Mouse (Mus musculus) A20 (cell line): ENCODE results near the gene Ccdc107.

Experiments used
- DNase-seq: peaks from one replicate; pipeline ENCODE4 v3.0.0-alpha.2; 2011; ENCODE audit warnings: low read depth, low spot score

The Ccdc107 gene

GRCm38 (mm10) chr4:43512653-43513052 is 20.0 kb downstream of the Ccdc107 start:
- no peak for DNase-seq

GRCm38 (mm10) chr4:43513300-43513699 is 20.6 kb downstream of the Ccdc107 start:
- no peak for DNase-seq

DNA sequence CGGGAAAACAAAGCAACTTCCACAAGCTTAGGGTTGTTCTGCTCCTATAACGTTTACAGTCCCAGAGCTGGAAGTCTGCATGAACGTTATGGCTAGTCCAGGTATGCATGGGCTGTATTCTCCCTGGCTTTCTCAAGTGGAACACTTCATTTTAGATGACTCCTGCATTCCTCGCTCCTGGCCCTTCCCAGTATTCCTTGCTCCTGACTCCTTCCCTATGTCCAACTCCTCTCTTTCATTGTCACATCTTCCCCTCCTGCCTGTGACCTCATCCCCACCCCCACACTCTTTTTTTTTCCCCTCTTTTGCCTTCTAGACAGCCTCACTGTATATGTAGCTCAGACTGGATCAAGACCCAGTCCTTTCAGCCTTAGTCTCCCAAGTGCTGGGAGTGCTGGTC is 21.1 kb downstream of the Ccdc107 start:
- no peak for DNase-seq

DNA sequence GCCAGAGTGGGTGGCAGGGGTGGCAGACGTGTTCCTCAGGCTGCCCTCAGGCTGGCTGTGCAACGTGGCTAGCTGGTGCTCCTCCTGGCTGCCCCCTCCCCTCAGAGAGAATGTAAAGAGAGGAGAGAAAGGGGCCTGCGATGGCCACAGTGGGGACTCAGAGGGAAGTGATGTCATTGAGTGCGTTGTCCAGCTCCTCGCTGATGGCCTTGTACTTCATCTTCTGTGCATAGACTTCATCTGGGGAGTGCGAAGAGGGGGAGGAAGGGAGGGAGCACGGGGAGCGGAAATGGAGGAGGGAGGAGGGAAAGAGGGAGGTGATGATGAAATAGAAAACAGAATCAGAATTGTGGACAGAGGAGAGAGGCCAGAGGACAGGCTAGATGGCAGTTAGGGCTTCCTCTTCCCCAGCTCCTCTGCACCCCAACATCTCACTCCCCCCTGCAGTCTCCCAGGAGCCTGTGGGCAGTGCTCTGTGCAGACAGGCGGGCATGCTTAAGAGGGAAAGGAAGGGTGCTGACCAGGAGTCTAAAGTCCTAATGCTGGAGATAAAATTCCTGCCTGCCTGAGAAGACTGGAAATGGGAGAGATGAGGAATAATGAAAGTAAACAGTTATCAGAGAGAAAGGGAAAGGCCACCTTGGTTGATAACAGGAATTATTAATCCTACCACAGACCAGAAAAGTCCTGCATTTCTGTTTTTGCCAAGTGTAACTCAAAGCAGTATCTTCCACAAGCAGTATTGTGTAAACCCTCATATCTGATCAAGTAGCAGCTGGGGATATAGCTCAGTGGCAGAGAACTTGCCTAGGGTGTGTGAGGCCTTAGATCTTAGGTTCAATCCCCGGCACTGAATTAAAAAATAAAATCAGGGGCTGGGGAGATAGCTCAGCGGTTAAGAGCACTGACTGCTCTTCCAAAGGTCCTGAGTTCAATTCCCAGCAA is 23.3 kb downstream of the Ccdc107 start:
- no peak for DNase-seq

DNA sequence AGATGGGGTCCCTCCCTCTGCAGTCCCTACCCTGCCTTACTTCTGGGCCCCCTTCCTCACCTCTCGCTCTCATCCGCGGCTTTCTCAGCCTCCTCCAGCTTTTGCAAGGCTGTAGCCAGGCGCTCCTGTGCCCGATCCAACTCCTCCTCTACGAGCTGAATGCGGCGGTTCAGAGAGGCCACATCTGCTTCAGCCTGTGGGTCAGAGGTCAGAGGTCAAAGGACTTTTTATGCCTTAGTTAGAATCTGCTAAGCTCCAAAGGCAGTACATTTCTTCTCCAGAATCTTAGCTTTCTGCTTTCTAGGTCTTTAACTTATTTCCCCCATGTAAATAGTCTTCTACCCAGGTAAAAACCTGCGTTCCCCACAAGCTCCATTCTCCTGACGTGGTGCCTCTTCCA is 26.9 kb downstream of the Ccdc107 start:
- DNase-seq, result no peak

GRCm38 (mm10) chr4:43519956-43520355 is 27.3 kb downstream of the Ccdc107 start:
- peak; percentile 76 for DNase-seq

DNA sequence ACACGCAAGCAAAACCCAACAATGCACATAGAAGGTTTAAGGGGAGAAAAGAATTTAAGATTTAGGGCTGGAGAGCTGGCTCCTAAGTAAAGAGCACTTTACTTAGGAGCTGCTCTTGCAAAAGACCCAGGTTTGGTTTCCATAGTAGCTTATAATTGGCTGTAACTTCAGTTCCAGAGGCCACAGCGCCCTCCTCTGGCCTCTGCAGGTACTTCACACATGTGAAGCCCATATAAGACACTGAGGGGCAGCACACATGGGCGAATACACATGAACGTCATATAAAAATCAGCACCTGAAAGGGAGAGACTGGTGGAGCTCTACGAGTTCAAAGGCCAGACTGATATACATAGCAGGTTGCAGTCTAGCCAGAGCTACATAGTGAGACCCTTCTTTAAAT is 35.2 kb downstream of the Ccdc107 start:
- peak; percentile 59 for DNase-seq

- DNase-seq, result peak; percentile 37
These were observed 35.8 kb downstream of the Ccdc107 start for GRCm38 (mm10) chr4:43528487-43528886.

- DNase-seq, result no peak
These were observed 37.4 kb downstream of the Ccdc107 start for GRCm38 (mm10) chr4:43530081-43530501.

- peak; percentile 81 for DNase-seq
These were observed 37.9 kb downstream of the Ccdc107 start for GRCm38 (mm10) chr4:43530581-43530980.

DNA sequence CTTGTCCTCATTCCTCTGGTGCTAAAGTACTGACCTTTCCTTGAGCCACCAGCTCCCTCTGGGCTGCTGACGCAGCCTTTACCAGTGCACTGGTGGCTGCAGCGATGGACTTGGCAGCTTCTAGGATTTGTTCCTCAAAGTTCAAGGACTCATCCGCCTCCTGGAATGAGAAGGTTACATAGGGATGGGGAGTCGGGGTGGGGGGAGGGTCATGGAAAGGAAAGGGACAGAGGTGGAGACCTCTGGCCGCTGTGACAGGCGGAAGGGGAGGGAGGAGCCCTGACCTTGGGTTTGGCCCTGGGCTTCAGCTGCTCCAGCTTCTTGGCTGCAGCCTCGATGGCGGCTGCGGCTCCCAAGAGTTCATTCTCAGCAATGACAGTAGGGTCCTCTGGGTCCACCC is 40.6 kb downstream of the Ccdc107 start:
- DNase-seq, result no peak

GRCm38 (mm10) chr4:43535628-43536027 is 42.9 kb downstream of the Ccdc107 start:
- no peak for DNase-seq

- DNase-seq, result no peak
These were observed 43.3 kb downstream of the Ccdc107 start for GRCm38 (mm10) chr4:43536031-43536430.

GRCm38 (mm10) chr4:43542044-43542443 is 49.3 kb downstream of the Ccdc107 start:
- no peak for DNase-seq
